Mouse (Mus musculus): Measurements from ENCODE around the gene Dock4. TPM values are rescaled to one million over a fixed set of nuclear protein-coding genes. Genes with fewer than 3 reads are reported as not detected.

Dock4 gene
- total RNA-seq, 2 experiments from 2014 or later, result 69.4 to 69.7 TPM

- intact Hi-C loops (cut with DNase I), result no loop called here
- no peak for DNase-seq (ENCODE audit: extremely low spot score in 1 of 2, low spot score in 2 of 2)
These were observed 245.7 kb downstream of the Dock4 start for GRCm38 (mm10) chr12:40691444-40691843.

GRCm38 (mm10) chr12:40694082-40694721 is 248.4 kb downstream of the Dock4 start:
- intact Hi-C loops (cut with DNase I), result no loop called here
- DNase-seq (ENCODE audit: extremely low spot score in 1 of 2, low spot score in 2 of 2), result no peak

- no peak for DNase-seq (ENCODE audit: extremely low spot score in 1 of 2, low spot score in 2 of 2)
- intact Hi-C loops (cut with DNase I), result no loop called here
These were observed 252.6 kb downstream of the Dock4 start for GRCm38 (mm10) chr12:40698330-40698729.

GRCm38 (mm10) chr12:40702233-40702792 is 256.6 kb downstream of the Dock4 start:
- DNase-seq (ENCODE audit: extremely low spot score in 1 of 2, low spot score in 2 of 2), result no peak
- intact Hi-C loops (cut with DNase I), result no loop called here

- DNase-seq (ENCODE audit: extremely low spot score in 1 of 2, low spot score in 2 of 2), result peak in 1 of 2 experiments; percentile 16
- intact Hi-C loops (cut with DNase I), result no loop called here
These were observed 258.5 kb downstream of the Dock4 start for GRCm38 (mm10) chr12:40704296-40704695.

- intact Hi-C loops (cut with DNase I), result no loop called here
- no peak for DNase-seq (ENCODE audit: extremely low spot score in 1 of 2, low spot score in 2 of 2)
These were observed 261.4 kb downstream of the Dock4 start for GRCm38 (mm10) chr12:40707108-40707507.

- intact Hi-C loops (cut with DNase I), result no loop called here
- DNase-seq (ENCODE audit: extremely low spot score in 1 of 2, low spot score in 2 of 2), result no peak
These were observed 263.3 kb downstream of the Dock4 start for GRCm38 (mm10) chr12:40709094-40709493.

GRCm38 (mm10) chr12:40712235-40712634 is 266.5 kb downstream of the Dock4 start:
- intact Hi-C loops (cut with DNase I), result no loop called here
- no peak for DNase-seq (ENCODE audit: extremely low spot score in 1 of 2, low spot score in 2 of 2)

- intact Hi-C loops (cut with DNase I), result no loop called here
These were observed 268.5 kb downstream of the Dock4 start for GRCm38 (mm10) chr12:40714288-40714687.

GRCm38 (mm10) chr12:40715174-40715573 is 269.4 kb downstream of the Dock4 start:
- no peak for DNase-seq (ENCODE audit: extremely low spot score in 1 of 2, low spot score in 2 of 2)
- intact Hi-C loops (cut with DNase I), result no loop called here

More at GRCm38 (mm10) chr12:40714288-40714687, 268.5 kb downstream of the Dock4 start:
- DNase-seq (ENCODE audit: extremely low spot score in 1 of 2, low spot score in 2 of 2), result no peak

GRCm38 (mm10) chr12:40728373-40728772 is 282.6 kb downstream of the Dock4 start:
- no peak for DNase-seq (ENCODE audit: extremely low spot score in 1 of 2, low spot score in 2 of 2)
- intact Hi-C loops (cut with DNase I), result no loop called here

- no peak for DNase-seq (ENCODE audit: extremely low spot score in 1 of 2, low spot score in 2 of 2)
- intact Hi-C loops (cut with DNase I), result loop anchor here (5.0 kb wide), 1 partner anchor 87 kb away; no protein-coding TSS in a partner anchor
These were observed 285.0 kb downstream of the Dock4 start for GRCm38 (mm10) chr12:40730756-40731155.

- intact Hi-C loops (cut with DNase I), result no loop called here
- DNase-seq (ENCODE audit: extremely low spot score in 1 of 2, low spot score in 2 of 2), result no peak
These were observed 299.7 kb downstream of the Dock4 start for GRCm38 (mm10) chr12:40745501-40745900.

GRCm38 (mm10) chr12:40746081-40746480 is 300.3 kb downstream of the Dock4 start:
- intact Hi-C loops (cut with DNase I), result no loop called here
- DNase-seq (ENCODE audit: extremely low spot score in 1 of 2, low spot score in 2 of 2), result no peak

- intact Hi-C loops (cut with DNase I), result no loop called here
- DNase-seq (ENCODE audit: extremely low spot score in 1 of 2, low spot score in 2 of 2), result no peak
These were observed 313.5 kb downstream of the Dock4 start for GRCm38 (mm10) chr12:40759281-40759680.

GRCm38 (mm10) chr12:40767258-40767816 is 321.6 kb downstream of the Dock4 start:
- no peak for DNase-seq (ENCODE audit: extremely low spot score in 1 of 2, low spot score in 2 of 2)
- intact Hi-C loops (cut with DNase I), result no loop called here

GRCm38 (mm10) chr12:40773091-40773490 is 327.3 kb downstream of the Dock4 start:
- intact Hi-C loops (cut with DNase I), result no loop called here

GRCm38 (mm10) chr12:40781554-40781953 is 335.8 kb downstream of the Dock4 start:
- intact Hi-C loops (cut with DNase I), result no loop called here
- no peak for DNase-seq (ENCODE audit: extremely low spot score in 1 of 2, low spot score in 2 of 2)

More at GRCm38 (mm10) chr12:40773091-40773490, 327.3 kb downstream of the Dock4 start:
- no peak for DNase-seq (ENCODE audit: extremely low spot score in 1 of 2, low spot score in 2 of 2)

- DNase-seq (ENCODE audit: extremely low spot score in 1 of 2, low spot score in 2 of 2), result no peak
These were observed 342.9 kb downstream of the Dock4 start for GRCm38 (mm10) chr12:40788621-40789111.

More at GRCm38 (mm10) chr12:40788621-40789111, 342.9 kb downstream of the Dock4 start:
- intact Hi-C loops (cut with DNase I), result no loop called here
